Mouse (Mus musculus): ENCODE results near the gene BC034090. TPM values are rescaled to one million over a fixed set of nuclear protein-coding genes. Genes with fewer than 3 reads are reported as not detected.

The BC034090 gene
- polyA plus RNA-seq, 1 experiment from 2014 or later, result 0.46 TPM

- Histone ChIP-seq H3K9me3 (replicated peaks) (no peaks in the 10 kb centered on the region), H3K4me1 (peaks cover 19% of the 10 kb centered on the region; the same call in 1 of the 2 replicates), H3K9ac (no peak overlapping the region), H3K27ac (no peak overlapping the region), H3K4me2 (no peak overlapping the region), H3K36me3 (no peaks in the 10 kb centered on the region), H3K4me3 (no peak overlapping the region), H3K27me3 (replicated peaks) (peaks cover 3% of the 10 kb centered on the region; the same call in 1 of the 2 replicates)
- no peak for ATAC-seq
- 50% methylated on average over 18 of the region's 18 CpGs for WGBS (ENCODE audit: insufficient replicate concordance)
Observed at GRCm38 (mm10) chr1:155212936-155213774, 31.1 kb downstream of the BC034090 start.

GRCm38 (mm10) chr1:155212493-155212892 is 31.8 kb downstream of the BC034090 start:
- peaks cover under 1% of the 10 kb centered on the region; the same call in 1 of the 2 replicates for H3K36me3 ChIP-seq
- H3K27ac ChIP-seq, result no peak overlapping the region
- 56% methylated on average over 6 of the region's 6 CpGs for WGBS (ENCODE audit: insufficient replicate concordance)
- H3K4me2 ChIP-seq, result no peak overlapping the region
- H3K4me3 ChIP-seq, result no peak overlapping the region
- peaks cover 19% of the 10 kb centered on the region; the same call in 1 of the 2 replicates for H3K4me1 ChIP-seq
- no peak overlapping the region for H3K9ac ChIP-seq
- no peaks in the 10 kb centered on the region for H3K9me3 ChIP-seq (replicated peaks)
- peaks cover 3% of the 10 kb centered on the region; the same call in 1 of the 2 replicates for H3K27me3 ChIP-seq (replicated peaks)
- no peak for ATAC-seq

GRCm38 (mm10) chr1:155212081-155212480 is 32.2 kb downstream of the BC034090 start:
- Histone ChIP-seq H3K27ac (no peak overlapping the region), H3K4me2 (no peak overlapping the region), H3K9me3 (replicated peaks) (no peaks in the 10 kb centered on the region), H3K4me1 (peaks cover 19% of the 10 kb centered on the region; the same call in 1 of the 2 replicates), H3K9ac (no peak overlapping the region), H3K36me3 (peaks cover 5% of the 10 kb centered on the region; the same call in 1 of the 2 replicates), H3K4me3 (no peak overlapping the region), H3K27me3 (replicated peaks) (peaks cover 3% of the 10 kb centered on the region; the same call in 1 of the 2 replicates)
- no peak for ATAC-seq
- WGBS (ENCODE audit: insufficient replicate concordance), result 50% methylated on average over 4 of the region's 4 CpGs

- Histone ChIP-seq H3K27ac (no peak overlapping the region), H3K4me3 (no peak overlapping the region), H3K27me3 (replicated peaks) (no peaks in the 10 kb centered on the region; the same call in 1 of the 2 replicates), H3K36me3 (peaks cover 7% of the 10 kb centered on the region; the same call in 1 of the 2 replicates), H3K4me2 (no peak overlapping the region), H3K4me1 (peaks cover 19% of the 10 kb centered on the region; the same call in 1 of the 2 replicates), H3K9me3 (replicated peaks) (no peaks in the 10 kb centered on the region), H3K9ac (no peak overlapping the region)
- ATAC-seq, result no peak
- 55% methylated on average over 7 of the region's 7 CpGs for WGBS (ENCODE audit: insufficient replicate concordance)
Observed at GRCm38 (mm10) chr1:155211017-155211416, 33.2 kb downstream of the BC034090 start.

GRCm38 (mm10) chr1:155210011-155210763 is 34.1 kb downstream of the BC034090 start:
- ATAC-seq, result no peak
- Histone ChIP-seq H3K4me2 (no peak overlapping the region), H3K27ac (no peak overlapping the region), H3K27me3 (replicated peaks) (no peaks in the 10 kb centered on the region; the same call in 1 of the 2 replicates), H3K9ac (no peak overlapping the region), H3K4me3 (no peak overlapping the region), H3K36me3 (peaks cover 7% of the 10 kb centered on the region; the same call in 1 of the 2 replicates), H3K4me1 (peaks cover 19% of the 10 kb centered on the region; the same call in 1 of the 2 replicates), H3K9me3 (replicated peaks) (no peaks in the 10 kb centered on the region)
- 69% methylated on average over 11 of the region's 11 CpGs for WGBS (ENCODE audit: insufficient replicate concordance)

- Histone ChIP-seq H3K4me3 (no peak overlapping the region), H3K4me1 (peaks cover 12% of the 10 kb centered on the region; the same call in 1 of the 2 replicates), H3K36me3 (peaks cover 16% of the 10 kb centered on the region), H3K9me3 (replicated peaks) (no peaks in the 10 kb centered on the region), H3K4me2 (no peak overlapping the region), H3K27ac (no peak overlapping the region), H3K27me3 (replicated peaks) (no peaks in the 10 kb centered on the region; the same call in 1 of the 2 replicates), H3K9ac (no peak overlapping the region)
- ATAC-seq, result no peak
- 78% methylated on average over 3 of the region's 3 CpGs for WGBS (ENCODE audit: insufficient replicate concordance)
Observed at GRCm38 (mm10) chr1:155207859-155208258, 36.4 kb downstream of the BC034090 start.

GRCm38 (mm10) chr1:155205822-155206660 is 38.2 kb downstream of the BC034090 start:
- H3K27me3 ChIP-seq (replicated peaks), result no peaks in the 10 kb centered on the region; the same call in 1 of the 2 replicates
- no peak overlapping the region for H3K9ac ChIP-seq
- peaks cover 16% of the 10 kb centered on the region for H3K4me1 ChIP-seq
- no peaks in the 10 kb centered on the region for H3K9me3 ChIP-seq (replicated peaks)
- H3K27ac ChIP-seq, result no peak overlapping the region
- no peak for ATAC-seq
- H3K4me2 ChIP-seq, result no peak overlapping the region
- peaks cover 32% of the 10 kb centered on the region for H3K36me3 ChIP-seq
- 75% methylated on average over 19 of the region's 19 CpGs for WGBS (ENCODE audit: insufficient replicate concordance)
- H3K4me3 ChIP-seq, result no peak overlapping the region

- Histone ChIP-seq H3K36me3 (peaks cover 32% of the 10 kb centered on the region), H3K4me1 (peaks cover 15% of the 10 kb centered on the region), H3K27me3 (replicated peaks) (no peaks in the 10 kb centered on the region), H3K9me3 (replicated peaks) (no peaks in the 10 kb centered on the region), H3K4me3 (no peak overlapping the region), H3K4me2 (no peak overlapping the region), H3K27ac (no peak overlapping the region), H3K9ac (no peak overlapping the region)
- WGBS (ENCODE audit: insufficient replicate concordance), result 58% methylated on average over 7 of the region's 7 CpGs
- no peak for ATAC-seq
Observed at GRCm38 (mm10) chr1:155205311-155205710, 38.9 kb downstream of the BC034090 start.

GRCm38 (mm10) chr1:155204560-155205162 is 39.6 kb downstream of the BC034090 start:
- Histone ChIP-seq H3K36me3 (peaks cover 32% of the 10 kb centered on the region), H3K9me3 (replicated peaks) (no peaks in the 10 kb centered on the region), H3K4me1 (peaks cover 15% of the 10 kb centered on the region), H3K9ac (no peak overlapping the region), H3K27me3 (replicated peaks) (no peaks in the 10 kb centered on the region), H3K27ac (no peak overlapping the region), H3K4me3 (no peak overlapping the region), H3K4me2 (no peak overlapping the region)
- ATAC-seq, result no peak
- WGBS (ENCODE audit: insufficient replicate concordance), result 82% methylated on average over 8 of the region's 8 CpGs

- H3K9me3 ChIP-seq (replicated peaks), result no peaks in the 10 kb centered on the region
- ATAC-seq, result no peak
Observed at GRCm38 (mm10) chr1:155203954-155204353, 40.3 kb downstream of the BC034090 start.

GRCm38 (mm10) chr1:155203101-155203500 is 41.1 kb downstream of the BC034090 start:
- 87% methylated on average over 7 of the region's 7 CpGs for WGBS (ENCODE audit: insufficient replicate concordance)
- Histone ChIP-seq H3K4me3 (no peak overlapping the region), H3K27me3 (replicated peaks) (no peaks in the 10 kb centered on the region), H3K4me2 (no peak overlapping the region), H3K27ac (no peak overlapping the region), H3K9me3 (replicated peaks) (no peaks in the 10 kb centered on the region), H3K4me1 (peaks cover 15% of the 10 kb centered on the region), H3K36me3 (peaks cover 38% of the 10 kb centered on the region), H3K9ac (no peak overlapping the region)
- no peak for ATAC-seq

More at GRCm38 (mm10) chr1:155203954-155204353, 40.3 kb downstream of the BC034090 start:
- no peak overlapping the region for H3K4me3 ChIP-seq
- H3K4me2 ChIP-seq, result no peak overlapping the region
- WGBS (ENCODE audit: insufficient replicate concordance), result 88% methylated on average over 12 of the region's 12 CpGs
- peaks cover 35% of the 10 kb centered on the region for H3K36me3 ChIP-seq
- H3K27ac ChIP-seq, result no peak overlapping the region
- no peaks in the 10 kb centered on the region for H3K27me3 ChIP-seq (replicated peaks)
- peaks cover 15% of the 10 kb centered on the region for H3K4me1 ChIP-seq
- no peak overlapping the region for H3K9ac ChIP-seq

All from liver, embryonic 12.5 days (tissue).